Mouse (Mus musculus): ENCODE data around the gene Dnajb2. TPM values are rescaled to one million over a fixed set of nuclear protein-coding genes. Genes with fewer than 3 reads are reported as not detected.

The Dnajb2 gene
- polyA plus RNA-seq, 1 experiment: 54.1 TPM

DNA sequence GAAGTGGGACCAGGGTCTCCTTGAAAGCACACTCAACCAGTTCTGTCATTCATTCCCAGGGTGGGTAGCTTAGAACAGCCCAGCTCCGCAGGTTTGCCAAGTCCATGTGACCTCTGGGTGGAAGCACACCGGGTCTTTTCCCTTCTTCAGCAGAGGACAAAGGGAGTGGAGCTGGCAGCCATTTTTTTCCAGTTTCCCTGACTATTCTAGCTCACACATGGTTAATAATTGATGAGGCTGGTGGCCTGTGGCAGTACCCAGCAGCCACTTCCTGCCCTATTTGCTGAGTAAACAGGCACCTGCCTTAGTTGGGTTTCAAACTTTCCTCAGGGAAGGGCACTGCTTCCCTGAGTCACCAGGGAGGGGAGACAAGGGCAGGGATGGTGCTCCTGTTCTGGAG is 21.8 kb upstream of the Dnajb2 start:
- Histone ChIP-seq H3K27me3 (ENCODE audit: control insufficient read depth, insufficient read depth, insufficient read length) (no peaks in the 10 kb centered on the region), H3K4me3 (no peak overlapping the region), H3K4me2 (ENCODE audit: low read depth) (peak overlapping the region; percentile 95), H3K36me3 (ENCODE audit: control insufficient read depth, insufficient read depth) (peaks cover 22% of the 10 kb centered on the region), H3ac (ENCODE audit: control insufficient read depth, insufficient read length) (no peak overlapping the region), H3K79me2 (ENCODE audit: control insufficient read depth, insufficient read depth) (peaks cover 46% of the 10 kb centered on the region)
- TF ChIP-seq POLR2AphosphoS2 (IDR thresholded peaks at IDR 0.05; ENCODE audit: insufficient read length, low read depth): peak; percentile 5
- TF ChIP-seq CEBPB (IDR thresholded peaks at IDR 0.05; ENCODE audit: insufficient read depth, poor library complexity, severe bottlenecking): no peak

GRCm38 (mm10) chr1:75214886-75215285 is 21.3 kb upstream of the Dnajb2 start:
- no peak overlapping the region for H3K4me3 ChIP-seq

GRCm38 (mm10) chr1:75215785-75216184 is 20.4 kb upstream of the Dnajb2 start:
- no peak overlapping the region for H3ac ChIP-seq (ENCODE audit: control insufficient read depth, insufficient read length)
- peaks cover 45% of the 10 kb centered on the region for H3K79me2 ChIP-seq (ENCODE audit: control insufficient read depth, insufficient read depth)
- peak overlapping the region; percentile 95 for H3K4me2 ChIP-seq (ENCODE audit: low read depth)
- TF ChIP-seq TCF3 (IDR thresholded peaks at IDR 0.05; ENCODE audit: insufficient read length, low read depth): no peak
- peak; percentile 28 for TF ChIP-seq POLR2A (IDR thresholded peaks at IDR 0.05; ENCODE audit: insufficient read length, low read depth)
- no peak for TF ChIP-seq CEBPB (IDR thresholded peaks at IDR 0.05; ENCODE audit: insufficient read depth, poor library complexity, severe bottlenecking)
- TF ChIP-seq MYOG (IDR thresholded peaks at IDR 0.05; ENCODE audit: control insufficient read depth in 1 of 3, insufficient read depth in 1 of 3, insufficient read length in 2 of 3, low read depth in 2 of 3): peak in 1 of 3 experiments; percentile 27
- TF ChIP-seq MAX (IDR thresholded peaks at IDR 0.05; ENCODE audit: low read depth): no peak
- TF ChIP-seq REST (IDR thresholded peaks at IDR 0.05; ENCODE audit: insufficient read depth, insufficient read length): no peak
- no peak for TF ChIP-seq TCF12 (IDR thresholded peaks at IDR 0.05; ENCODE audit: insufficient read depth, poor library complexity, severe bottlenecking)
- peak; percentile 83 for TF ChIP-seq POLR2AphosphoS2 (IDR thresholded peaks at IDR 0.05; ENCODE audit: insufficient read length, low read depth)
- TF ChIP-seq SRF (IDR thresholded peaks at IDR 0.05; ENCODE audit: control insufficient read depth, insufficient read length, low read depth): no peak
- TF ChIP-seq MYOD1 (IDR thresholded peaks at IDR 0.05; ENCODE audit: control insufficient read depth in 1 of 3, insufficient read length in 2 of 3, low read depth in 2 of 3): peak in 1 of 3 experiments; percentile 51
- no peak for TF ChIP-seq E2F4 (IDR thresholded peaks at IDR 0.05; ENCODE audit: insufficient read depth)
- no peak for TF ChIP-seq USF1 (IDR thresholded peaks at IDR 0.05; ENCODE audit: low read depth)
- H3K27me3 ChIP-seq (ENCODE audit: control insufficient read depth, insufficient read depth, insufficient read length): no peaks in the 10 kb centered on the region
- H3K4me3 ChIP-seq: no peak overlapping the region
- H3K36me3 ChIP-seq (ENCODE audit: control insufficient read depth, insufficient read depth): peaks cover 22% of the 10 kb centered on the region

More at GRCm38 (mm10) chr1:75214886-75215285, 21.3 kb upstream of the Dnajb2 start:
- peak overlapping the region; percentile 95 for H3K4me2 ChIP-seq (ENCODE audit: low read depth)
- peaks cover 22% of the 10 kb centered on the region for H3K36me3 ChIP-seq (ENCODE audit: control insufficient read depth, insufficient read depth)
- H3ac ChIP-seq (ENCODE audit: control insufficient read depth, insufficient read length): no peak overlapping the region
- H3K79me2 ChIP-seq (ENCODE audit: control insufficient read depth, insufficient read depth): peaks cover 46% of the 10 kb centered on the region
- no peaks in the 10 kb centered on the region for H3K27me3 ChIP-seq (ENCODE audit: control insufficient read depth, insufficient read depth, insufficient read length)
- TF ChIP-seq MYOD1 (IDR thresholded peaks at IDR 0.05; ENCODE audit: control insufficient read depth in 1 of 3, insufficient read length in 2 of 3, low read depth in 2 of 3) (no peak), TCF3 (IDR thresholded peaks at IDR 0.05; ENCODE audit: insufficient read length, low read depth) (no peak), TCF12 (IDR thresholded peaks at IDR 0.05; ENCODE audit: insufficient read depth, poor library complexity, severe bottlenecking) (no peak), MYOG (IDR thresholded peaks at IDR 0.05; ENCODE audit: control insufficient read depth in 1 of 3, insufficient read depth in 1 of 3, insufficient read length in 2 of 3, low read depth in 2 of 3) (no peak), CEBPB (IDR thresholded peaks at IDR 0.05; ENCODE audit: insufficient read depth, poor library complexity, severe bottlenecking) (no peak), USF1 (IDR thresholded peaks at IDR 0.05; ENCODE audit: low read depth) (no peak), SRF (IDR thresholded peaks at IDR 0.05; ENCODE audit: control insufficient read depth, insufficient read length, low read depth) (no peak)

DNA sequence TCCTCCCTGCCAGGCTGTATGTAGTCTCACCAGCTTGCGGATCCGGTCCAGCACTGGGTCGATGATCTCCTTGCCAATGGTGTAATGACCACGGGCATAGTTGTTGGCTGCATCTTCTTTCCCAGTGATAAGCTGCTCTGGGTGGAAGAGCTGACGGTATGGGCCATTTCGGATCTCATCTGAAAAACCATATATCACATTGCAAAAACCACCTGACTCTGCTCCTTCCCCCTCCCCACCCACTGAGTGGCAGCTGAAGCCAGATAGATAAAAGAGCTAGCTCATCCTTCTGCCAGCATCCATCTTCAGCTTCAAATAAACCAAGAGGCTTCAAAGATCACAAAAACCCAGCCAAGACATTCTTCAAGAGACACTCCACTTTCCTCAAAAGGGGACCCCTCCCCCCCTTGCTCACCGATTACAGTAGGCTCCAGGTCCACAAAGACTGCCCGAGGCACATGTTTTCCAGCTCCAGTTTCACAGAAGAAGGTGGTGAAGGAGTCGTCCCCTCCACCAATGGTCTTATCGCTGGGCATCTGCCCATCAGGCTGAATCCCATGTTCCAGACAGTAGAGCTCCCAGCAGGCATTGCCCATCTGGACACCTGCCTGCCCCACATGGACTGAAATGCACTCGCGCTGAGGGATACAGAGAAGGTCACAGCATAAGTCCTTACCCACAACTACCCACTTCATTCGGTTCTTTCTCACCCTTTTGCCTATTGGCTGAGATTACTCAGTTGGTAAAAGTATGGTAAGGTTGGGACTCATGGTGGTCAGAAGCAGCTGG is 19.2 kb upstream of the Dnajb2 start:
- Histone ChIP-seq H3K4me2 (ENCODE audit: low read depth) (peak overlapping the region; percentile 95), H3ac (ENCODE audit: control insufficient read depth, insufficient read length) (no peak overlapping the region), H3K4me3 (peak overlapping the region; percentile 71), H3K36me3 (ENCODE audit: control insufficient read depth, insufficient read depth) (peaks cover 22% of the 10 kb centered on the region), H3K79me2 (ENCODE audit: control insufficient read depth, insufficient read depth) (peaks cover 33% of the 10 kb centered on the region), H3K27me3 (ENCODE audit: control insufficient read depth, insufficient read depth, insufficient read length) (no peaks in the 10 kb centered on the region)
- no peak for TF ChIP-seq TCF12 (IDR thresholded peaks at IDR 0.05; ENCODE audit: insufficient read depth, poor library complexity, severe bottlenecking)
- peak in 1 of 3 experiments; percentile 11 for TF ChIP-seq MYOD1 (IDR thresholded peaks at IDR 0.05; ENCODE audit: control insufficient read depth in 1 of 3, insufficient read length in 2 of 3, low read depth in 2 of 3)
- TF ChIP-seq POLR2AphosphoS2 (IDR thresholded peaks at IDR 0.05; ENCODE audit: insufficient read length, low read depth): peak; percentile 68

GRCm38 (mm10) chr1:75217893-75218226 is 18.3 kb upstream of the Dnajb2 start:
- H3K4me3 ChIP-seq: peak overlapping the region; percentile 71
- TF ChIP-seq REST (IDR thresholded peaks at IDR 0.05; ENCODE audit: insufficient read depth, insufficient read length): no peak
- TF ChIP-seq TCF3 (IDR thresholded peaks at IDR 0.05; ENCODE audit: insufficient read length, low read depth): no peak
- H3ac ChIP-seq (ENCODE audit: control insufficient read depth, insufficient read length): peak overlapping the region; percentile 2
- H3K79me2 ChIP-seq (ENCODE audit: control insufficient read depth, insufficient read depth): peaks cover 24% of the 10 kb centered on the region
- H3K4me2 ChIP-seq (ENCODE audit: low read depth): peak overlapping the region; percentile 95
- H3K36me3 ChIP-seq (ENCODE audit: control insufficient read depth, insufficient read depth): peaks cover 22% of the 10 kb centered on the region
- no peaks in the 10 kb centered on the region for H3K27me3 ChIP-seq (ENCODE audit: control insufficient read depth, insufficient read depth, insufficient read length)
